Mouse (Mus musculus) hematopoietic stem cell, adult 5-6 weeks (primary cell): ENCODE results near the gene Mthfd1. TPM values are rescaled to one million over a fixed set of nuclear protein-coding genes. Genes with fewer than 3 reads are reported as not detected.

Experiments
- ATAC-seq, 2 experiments: fragments of 125-278 bp in 1 of 2; replicated peaks in 1 of 2; 2 replicates each; pipeline ENCODE4 v1.8.0; 2016 to 2017; ENCODE audit warnings: inconsistent platforms in 2 of 2, mild to moderate bottlenecking in 2 of 2, moderate number of reproducible peaks in 2 of 2, low read depth in 1 of 2, moderate TSS enrichment in 1 of 2; ENCODE audit not compliant: low FRiP score in 2 of 2, poor library complexity in 2 of 2, severe bottlenecking in 2 of 2, insufficient read depth in 1 of 2, low TSS enrichment in 1 of 2
- total RNA-seq: library from RNA; stranded (forward); fragments of 172-1452, 232-1000 nt; gene quantifications from 2 replicates; pipeline ENCODE4 v1.2.3, GENCODE M21; 2017

Gene Mthfd1
- total RNA-seq, 1 experiment from 2014 or later = 164 TPM

DNA sequence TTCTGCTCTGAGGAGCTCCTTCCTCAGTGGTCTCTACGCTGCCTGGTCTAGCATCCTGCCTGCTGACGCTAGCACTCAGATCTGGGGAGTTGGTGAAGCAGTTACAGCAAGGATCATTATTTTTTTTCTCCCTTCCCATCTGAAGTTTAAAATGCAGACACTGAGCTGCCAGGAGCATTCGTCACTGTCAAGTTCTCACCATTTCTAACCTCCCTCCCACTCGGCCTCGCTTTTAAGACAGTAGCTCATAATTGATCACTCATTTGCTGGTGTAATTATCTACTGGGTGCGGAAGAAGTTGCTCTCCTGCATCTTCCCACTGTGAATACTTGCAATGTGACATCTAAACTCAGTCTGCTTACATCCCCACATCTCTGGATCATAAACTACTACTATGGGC lies 30.3 kb downstream of the Mthfd1 start:
- no peak for ATAC-seq

GRCm38 (mm10) chr12:76287986-76288385 lies 32.9 kb downstream of the Mthfd1 start:
- no peak for ATAC-seq

DNA sequence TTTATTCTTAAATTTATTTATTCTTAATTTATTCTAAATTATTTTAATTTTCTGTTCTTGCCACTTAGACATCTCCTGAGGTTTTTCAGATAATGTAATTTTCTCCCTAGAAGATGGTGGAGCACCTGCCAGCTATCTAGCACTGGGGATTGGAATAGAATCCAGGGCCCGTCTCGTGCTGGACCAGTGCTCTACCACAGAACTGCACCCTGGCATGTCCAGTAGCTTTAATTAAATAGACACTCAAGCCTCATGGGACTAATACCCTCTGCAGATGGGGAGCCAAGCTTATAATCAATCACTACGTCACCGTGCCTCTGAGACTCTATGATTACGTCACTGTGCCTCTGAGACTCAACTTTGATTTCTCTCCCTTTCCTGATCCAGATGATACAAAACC lies 33.4 kb downstream of the Mthfd1 start:
- no peak for ATAC-seq

GRCm38 (mm10) chr12:76289428-76289827 lies 34.3 kb downstream of the Mthfd1 start:
- no peak for ATAC-seq

GRCm38 (mm10) chr12:76290271-76290670 lies 35.2 kb downstream of the Mthfd1 start:
- no peak for ATAC-seq

DNA sequence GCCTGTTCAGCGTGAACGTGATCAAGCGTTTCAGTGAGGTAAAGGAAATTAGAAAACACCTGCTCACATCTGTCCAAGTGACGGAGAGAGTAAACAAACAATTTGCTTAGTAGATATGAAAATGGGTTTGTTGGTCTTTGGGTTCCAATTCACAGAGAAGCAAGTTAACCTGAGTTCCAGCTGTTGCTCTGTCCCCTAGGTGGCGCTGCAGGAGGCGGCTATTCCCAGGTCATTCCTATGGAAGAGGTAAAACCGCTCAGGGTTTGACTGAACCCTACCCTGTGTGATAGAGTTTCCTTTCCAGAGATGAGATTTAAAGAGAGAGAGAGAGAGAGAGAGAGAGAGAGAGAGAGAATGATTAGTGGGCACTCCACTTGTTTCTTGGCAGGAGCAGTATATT lies 38.1 kb downstream of the Mthfd1 start:
- ATAC-seq = no peak

DNA sequence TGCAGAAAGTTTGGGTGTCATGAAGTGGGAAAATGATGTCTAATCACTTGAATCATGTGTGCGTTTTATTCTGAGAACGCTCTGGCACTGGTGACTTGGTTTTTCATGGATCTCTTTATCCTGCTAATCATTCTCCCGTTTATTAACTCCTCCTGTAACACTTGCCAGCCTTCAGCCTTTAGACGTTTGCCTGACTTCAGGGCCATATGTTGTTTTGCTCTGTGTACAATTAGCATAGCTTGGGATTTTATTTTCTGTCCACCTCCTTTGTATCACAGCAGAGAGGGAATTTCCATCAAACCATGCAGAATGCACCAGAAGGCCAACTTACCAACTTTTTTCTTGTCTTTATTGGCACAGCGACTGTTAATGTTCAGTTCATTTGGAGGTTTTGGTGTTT lies 42.7 kb downstream of the Mthfd1 start:
- no peak for ATAC-seq

DNA sequence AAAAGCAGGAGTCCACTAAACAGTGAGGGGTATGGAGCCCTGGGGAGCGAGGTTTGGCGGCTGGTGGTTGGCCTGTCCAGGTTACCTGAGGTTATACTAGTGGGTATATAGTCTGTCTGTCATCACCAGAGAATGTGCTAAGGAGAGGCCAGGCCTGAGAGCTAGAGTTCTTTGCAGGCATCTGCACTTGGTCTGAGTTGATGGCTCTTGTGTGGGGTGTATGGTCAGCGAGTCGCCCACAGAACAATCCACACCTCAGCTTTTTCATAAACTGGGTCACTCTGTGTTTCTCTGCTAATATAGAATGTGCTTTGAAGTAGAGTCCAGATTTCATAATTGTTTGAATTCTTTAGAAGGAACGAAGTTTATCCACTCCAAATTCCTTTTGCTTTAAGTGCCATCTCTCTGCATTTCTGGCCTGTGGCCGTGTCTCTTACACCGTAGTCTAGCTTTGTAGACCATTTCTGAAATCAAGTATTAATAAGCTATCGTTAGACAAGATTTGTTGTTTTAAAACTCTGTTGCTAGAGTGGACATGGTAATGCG lies 44.3 kb downstream of the Mthfd1 start:
- no peak for ATAC-seq

DNA sequence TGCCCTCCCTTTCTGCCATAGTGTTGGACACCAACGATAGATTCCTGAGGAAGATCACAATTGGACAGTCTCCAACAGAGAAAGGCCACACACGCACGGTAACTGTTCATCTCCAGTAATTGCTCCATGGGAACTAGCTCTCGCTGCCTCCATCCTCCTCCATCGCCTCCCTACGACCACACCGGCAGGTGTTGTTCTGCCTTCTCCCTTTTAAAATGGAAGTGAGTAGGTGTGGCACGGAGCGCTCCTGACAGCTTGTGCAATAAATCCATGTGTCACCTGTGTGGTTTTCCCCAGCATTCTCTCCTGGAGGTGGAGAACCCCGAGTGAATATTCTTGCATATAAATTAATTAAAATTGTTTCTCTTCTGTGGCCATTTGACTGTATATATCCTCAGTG lies 45.3 kb downstream of the Mthfd1 start:
- no peak for ATAC-seq

- no peak for ATAC-seq
These were observed 48.4 kb downstream of the Mthfd1 start for GRCm38 (mm10) chr12:76303474-76303873.

- no peak for ATAC-seq
These were observed 49.1 kb downstream of the Mthfd1 start for GRCm38 (mm10) chr12:76304199-76304598.

DNA sequence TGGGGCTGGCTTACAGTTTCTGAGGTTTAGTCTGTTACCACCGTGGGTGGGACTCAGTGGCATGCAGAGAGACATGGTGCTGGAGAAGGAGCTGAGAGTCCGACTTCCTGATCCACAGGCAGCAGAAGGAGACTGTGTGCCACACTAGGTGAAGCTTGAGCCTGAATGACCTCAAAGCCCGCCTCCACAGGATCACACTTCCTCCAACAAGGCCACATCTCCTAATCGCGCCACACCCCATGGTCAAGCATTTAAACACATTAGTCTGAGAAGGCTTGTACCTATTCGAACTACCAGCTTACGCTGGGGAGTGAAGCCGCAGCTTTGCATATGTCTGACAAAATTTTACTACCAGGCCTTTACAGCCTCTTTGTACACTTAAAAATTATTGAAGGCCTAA lies 50.0 kb downstream of the Mthfd1 start:
- ATAC-seq = no peak

- ATAC-seq = no peak
These were observed 51.9 kb downstream of the Mthfd1 start for GRCm38 (mm10) chr12:76306852-76307561.

- no peak for ATAC-seq
These were observed 52.9 kb downstream of the Mthfd1 start for GRCm38 (mm10) chr12:76307964-76308363.

DNA sequence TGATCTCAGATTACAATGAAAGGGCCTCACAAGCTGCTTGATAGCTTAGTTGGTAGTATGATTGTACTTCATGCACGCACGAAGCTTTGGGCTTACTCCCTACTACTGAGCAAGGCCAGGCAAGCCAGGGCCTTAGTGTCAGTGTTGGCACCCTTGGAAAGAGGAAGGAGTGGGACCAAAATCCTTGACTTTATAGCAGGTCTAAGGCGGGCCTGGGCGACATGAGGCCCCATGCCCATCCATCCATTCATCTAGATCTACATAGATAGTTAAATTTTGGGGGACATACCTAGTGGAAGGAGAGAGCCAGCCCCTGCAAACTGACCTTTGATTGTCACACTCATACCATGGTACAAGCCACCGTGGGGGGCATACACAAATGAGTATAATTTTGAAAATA lies 53.3 kb downstream of the Mthfd1 start:
- no peak for ATAC-seq

- no peak for ATAC-seq
These were observed 54.9 kb downstream of the Mthfd1 start for GRCm38 (mm10) chr12:76310007-76310406.

DNA sequence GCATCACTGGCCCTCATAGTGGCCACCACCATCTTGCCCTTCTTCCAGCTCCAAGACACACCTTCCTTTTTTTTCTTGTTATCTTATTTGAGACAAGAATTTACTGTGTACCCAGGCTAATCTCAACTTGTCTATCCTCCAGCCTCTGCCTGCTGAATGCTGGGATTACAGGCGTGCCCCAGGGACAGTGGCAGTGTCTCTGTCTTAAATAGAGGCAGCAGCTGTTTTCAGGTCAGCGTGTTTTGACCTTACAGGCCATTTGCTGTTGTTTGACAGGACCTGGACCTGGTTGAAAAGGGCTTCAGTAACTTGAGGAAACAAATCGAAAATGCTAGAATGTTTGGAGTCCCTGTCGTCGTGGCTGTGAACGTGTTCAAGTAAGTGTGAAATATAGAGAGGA lies 55.5 kb downstream of the Mthfd1 start:
- no peak for ATAC-seq

DNA sequence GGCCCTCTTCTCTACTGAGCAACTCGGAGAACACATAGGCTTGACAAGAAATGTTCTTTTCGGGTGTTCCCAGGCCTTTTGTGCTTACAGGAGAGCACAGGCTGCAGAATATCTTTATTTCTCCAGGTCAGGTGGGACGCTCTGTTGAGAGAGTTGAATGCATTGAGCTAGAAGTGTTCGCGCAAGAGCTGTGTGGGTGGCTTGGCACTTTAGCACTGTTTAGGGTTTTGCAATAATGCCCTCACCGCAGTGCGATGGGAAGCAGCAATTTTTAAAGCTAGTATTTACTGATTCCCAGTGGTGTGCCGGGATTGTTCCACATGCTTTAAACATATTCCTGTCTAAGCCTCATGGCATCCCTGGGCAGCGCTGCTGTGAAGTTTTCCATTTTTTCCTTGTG lies 56.1 kb downstream of the Mthfd1 start:
- no peak for ATAC-seq

DNA sequence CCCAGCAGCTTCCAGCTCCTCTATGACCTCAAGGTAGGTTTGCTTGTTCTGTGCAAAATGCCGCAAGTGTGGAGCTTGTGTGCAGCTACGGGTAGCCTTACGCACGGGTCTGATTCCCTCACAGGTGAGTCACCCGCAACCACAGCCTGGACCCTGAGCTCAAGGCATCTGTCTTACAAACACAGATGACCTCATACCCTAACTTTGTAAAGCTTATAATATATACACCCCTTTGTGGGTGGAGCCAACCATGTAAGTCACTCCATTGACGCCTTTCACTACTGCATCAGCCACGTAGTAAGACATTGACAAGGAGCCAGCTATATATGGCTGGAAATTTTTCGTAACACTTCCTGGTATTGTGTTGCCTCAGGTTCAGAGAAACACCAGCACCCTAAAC lies 56.9 kb downstream of the Mthfd1 start:
- peak in 1 of 2 experiments; percentile 43; a peak in 1 of 4 replicates for ATAC-seq
